Mouse (Mus musculus) heart, postnatal 25 days (tissue): ENCODE results near the gene Trpc4ap. TPM values are rescaled to one million over a fixed set of nuclear protein-coding genes. Genes with fewer than 3 reads are reported as not detected.

Experiments used
- DNase-seq: peaks from one replicate; pipeline ENCODE4 v3.0.0; 2022; ENCODE audit warnings: low spot score
- intact Hi-C: fragments of 180-260 bp; cut with DNase I; formaldehyde crosslinking; loops from one replicate; pipeline ENCODE4 v1.15.1; 2025
- microRNA-seq: library from miRNA; unstranded; fragments of <30 nt; microRNA quantifications from one replicate; pipeline ENCODE4 v1.2.0, GENCODE M21; 2022
- total RNA-seq, 2 experiments: library from RNA; stranded (reverse); gene quantifications; 2 replicates each; pipeline ENCODE4 v1.2.3; 2021

Gene Trpc4ap
- total RNA-seq, 2 experiments from 2014 or later = 82.1 to 82.5 TPM

DNA sequence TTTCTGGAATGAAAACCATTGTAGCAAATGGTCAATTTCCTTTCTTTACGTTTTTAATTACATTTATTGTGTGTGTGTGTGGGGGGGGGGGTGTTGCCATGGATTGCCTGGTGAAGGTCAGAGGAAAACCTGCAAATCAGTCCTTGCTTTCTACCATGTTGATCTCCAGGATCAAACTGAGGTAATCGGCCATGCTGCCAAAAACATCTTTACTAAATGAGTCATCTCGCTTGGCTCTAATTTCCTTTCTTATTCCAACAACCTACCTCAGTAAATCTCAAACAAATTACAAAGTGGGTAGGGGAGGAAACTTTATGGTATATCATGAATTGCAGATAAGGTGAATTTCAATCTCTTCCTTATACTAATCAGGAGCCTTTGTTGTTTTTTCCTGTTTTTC, 104.0 kb downstream of the Trpc4ap start:
- intact Hi-C loops = no loop called here
- no peak for DNase-seq

DNA sequence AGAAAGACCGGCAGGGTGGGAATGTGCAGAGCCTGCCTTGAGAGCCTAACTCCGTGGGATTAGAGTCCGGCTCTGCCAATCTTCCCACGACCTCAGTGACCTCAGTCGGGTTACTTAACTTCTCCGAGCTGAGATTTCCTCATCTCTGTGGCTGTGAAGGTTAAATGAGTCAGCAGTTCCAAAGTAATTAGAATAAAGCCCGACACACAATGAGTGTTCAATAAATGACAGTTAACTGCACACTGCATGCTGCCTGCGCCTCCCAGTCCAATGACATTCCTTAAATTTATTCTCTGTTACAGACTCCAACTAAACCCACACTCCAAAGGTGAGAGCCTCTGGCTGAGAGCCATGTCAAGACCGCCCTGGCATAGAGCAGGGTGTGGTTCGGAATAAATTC, 106.7 kb downstream of the Trpc4ap start:
- no peak for DNase-seq
- intact Hi-C loops = no loop called here

DNA sequence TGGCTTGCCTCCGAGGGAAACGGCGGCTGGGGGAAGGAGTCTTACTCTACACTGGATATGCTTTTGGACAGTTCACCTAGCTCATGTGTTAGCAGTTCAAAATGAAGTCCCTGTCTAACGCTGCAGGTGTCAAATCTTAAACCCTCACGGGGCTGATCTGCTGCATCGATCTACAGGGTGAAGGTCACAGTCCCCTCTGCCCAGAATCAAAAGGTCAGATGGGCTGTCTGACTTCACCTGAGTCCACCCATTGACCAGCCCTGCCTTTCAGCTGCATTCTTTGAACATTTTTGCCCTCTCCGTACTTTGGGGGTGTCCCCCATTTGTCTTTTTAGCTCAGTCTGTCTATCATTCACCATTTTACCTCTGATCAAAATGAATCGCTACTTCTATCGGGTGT, 107.1 kb downstream of the Trpc4ap start:
- DNase-seq = no peak
- intact Hi-C loops = no loop called here

Small RNA genes within 50 kb of the gene (microRNA-seq; reads per million reads assigned to microRNA genes)
- 4,008 reads per million, percentile 91 among the genes with 10 or more reads in this experiment for gene Mir499

Other genes with a start within 250 kb of the Trpc4ap start
- 10 to 100 TPM; 23.6 to 26.4 TPM for gene Ncoa6, start 218.5 kb downstream of the Trpc4ap start, total RNA-seq
- gene Acss2, start 174.4 kb downstream of the Trpc4ap start, total RNA-seq = 10 to 100 TPM; 39.9 to 40.3 TPM
- gene Ggt7, start 174.1 kb downstream of the Trpc4ap start, total RNA-seq = under 1 TPM; 0.49 to 0.73 TPM
- 10 to 100 TPM; 13.4 to 13.9 TPM for gene Gss, start 99.6 kb downstream of the Trpc4ap start, total RNA-seq
- 10 to 100 TPM; 35.4 to 36.0 TPM for gene Myh7b, start 81.2 kb downstream of the Trpc4ap start, total RNA-seq
- 1 to 10 TPM; 7.0 to 7.1 TPM for gene Edem2, start 37.1 kb upstream of the Trpc4ap start, total RNA-seq
- not detected for gene Gm17581, start 43.5 kb upstream of the Trpc4ap start, total RNA-seq
- gene Procr, start 58.7 kb upstream of the Trpc4ap start, total RNA-seq = 1 to 10 TPM; 3.5 to 4.7 TPM
- under 1 TPM in 1 of 2 experiments, not detected in 1; 0.08 TPM for gene Mmp24, start 83.0 kb upstream of the Trpc4ap start, total RNA-seq
- 10 to 100 TPM; 24.8 to 25.7 TPM for gene BC029722, start 127.0 kb upstream of the Trpc4ap start, total RNA-seq
- gene Eif6, start 134.5 kb upstream of the Trpc4ap start, total RNA-seq = 10 to 100 TPM; 51.1 to 52.0 TPM
- gene Fam83c, start 142.5 kb upstream of the Trpc4ap start, total RNA-seq = not detected
- gene Uqcc1, start 237.9 kb upstream of the Trpc4ap start, total RNA-seq = 100 to 1,000 TPM; 248 to 268 TPM
- gene Gm15557, start 248.3 kb upstream of the Trpc4ap start, total RNA-seq = not detected